Mouse (Mus musculus): ENCODE results near the gene Phgdh.

Gene Phgdh

GRCm38 (mm10) chr3:98348106-98348505 is 8.3 kb upstream of the Phgdh start:
- DNase-seq (ENCODE audit: extremely low spot score, low spot score): no peak

- no peak for DNase-seq (ENCODE audit: extremely low spot score, low spot score)
These were observed 3.4 kb upstream of the Phgdh start for GRCm38 (mm10) chr3:98343235-98343634.

- DNase-seq (ENCODE audit: extremely low spot score, low spot score): no peak
These were observed 1.2 kb upstream of the Phgdh start for GRCm38 (mm10) chr3:98340818-98341594.

- DNase-seq (ENCODE audit: extremely low spot score, low spot score): peak; percentile 77
These were observed 589 bp downstream of the Phgdh start for GRCm38 (mm10) chr3:98339097-98339705.

- DNase-seq (ENCODE audit: extremely low spot score, low spot score): peak; percentile 61
These were observed 1.2 kb downstream of the Phgdh start for GRCm38 (mm10) chr3:98338584-98339041.

- no peak for DNase-seq (ENCODE audit: extremely low spot score, low spot score)
These were observed 2.8 kb downstream of the Phgdh start for GRCm38 (mm10) chr3:98336661-98337654.

- no peak for DNase-seq (ENCODE audit: extremely low spot score, low spot score)
These were observed 3.9 kb downstream of the Phgdh start for GRCm38 (mm10) chr3:98335886-98336285.

GRCm38 (mm10) chr3:98335331-98335730 is 4.5 kb downstream of the Phgdh start:
- no peak for DNase-seq (ENCODE audit: extremely low spot score, low spot score)

GRCm38 (mm10) chr3:98334010-98334409 is 5.8 kb downstream of the Phgdh start:
- no peak for DNase-seq (ENCODE audit: extremely low spot score, low spot score)

GRCm38 (mm10) chr3:98324235-98324634 is 15.6 kb downstream of the Phgdh start:
- DNase-seq (ENCODE audit: extremely low spot score, low spot score): no peak

- no peak for DNase-seq (ENCODE audit: extremely low spot score, low spot score)
These were observed 17.6 kb downstream of the Phgdh start for GRCm38 (mm10) chr3:98322209-98322608.

- peak; percentile 52 for DNase-seq (ENCODE audit: extremely low spot score, low spot score)
These were observed 20.6 kb downstream of the Phgdh start for GRCm38 (mm10) chr3:98319190-98319589.

GRCm38 (mm10) chr3:98317143-98317542 is 22.6 kb downstream of the Phgdh start:
- no peak for DNase-seq (ENCODE audit: extremely low spot score, low spot score)

- no peak for DNase-seq (ENCODE audit: extremely low spot score, low spot score)
These were observed 24.6 kb downstream of the Phgdh start for GRCm38 (mm10) chr3:98315181-98315580.

- DNase-seq (ENCODE audit: extremely low spot score, low spot score): no peak
These were observed 26.3 kb downstream of the Phgdh start for GRCm38 (mm10) chr3:98313294-98314155.

GRCm38 (mm10) chr3:98312867-98313266 is 26.9 kb downstream of the Phgdh start:
- DNase-seq (ENCODE audit: extremely low spot score, low spot score): peak; percentile 73

GRCm38 (mm10) chr3:98310456-98310855 is 29.3 kb downstream of the Phgdh start:
- DNase-seq (ENCODE audit: extremely low spot score, low spot score): no peak

GRCm38 (mm10) chr3:98308606-98309005 is 31.2 kb downstream of the Phgdh start:
- DNase-seq (ENCODE audit: extremely low spot score, low spot score): no peak

GRCm38 (mm10) chr3:98301761-98302160 is 38.0 kb downstream of the Phgdh start:
- no peak for DNase-seq (ENCODE audit: extremely low spot score, low spot score)

GRCm38 (mm10) chr3:98300266-98300665 is 39.5 kb downstream of the Phgdh start:
- DNase-seq (ENCODE audit: extremely low spot score, low spot score): no peak

Data from neural tube, embryonic 10.5 days (tissue).